Mouse (Mus musculus): ENCODE data around the gene Med1. TPM values are rescaled to one million over a fixed set of nuclear protein-coding genes. Genes with fewer than 3 reads are reported as not detected.
A peak's percentile ranks its signal among the peaks of the same experiment; 100 is the strongest.
"Not testable (repeated sequence)": the region's sequence is repeated elsewhere in the genome, so short reads cannot be mapped to it uniquely, and the experiment has no call there.

Med1 gene
- 80.2 and 96.6 TPM in 2 replicates for total RNA-seq (2014; fragmentation: Nextera tagmentation)
- 41.2 and 42.8 TPM in 2 replicates for total RNA-seq (2017)

DNA sequence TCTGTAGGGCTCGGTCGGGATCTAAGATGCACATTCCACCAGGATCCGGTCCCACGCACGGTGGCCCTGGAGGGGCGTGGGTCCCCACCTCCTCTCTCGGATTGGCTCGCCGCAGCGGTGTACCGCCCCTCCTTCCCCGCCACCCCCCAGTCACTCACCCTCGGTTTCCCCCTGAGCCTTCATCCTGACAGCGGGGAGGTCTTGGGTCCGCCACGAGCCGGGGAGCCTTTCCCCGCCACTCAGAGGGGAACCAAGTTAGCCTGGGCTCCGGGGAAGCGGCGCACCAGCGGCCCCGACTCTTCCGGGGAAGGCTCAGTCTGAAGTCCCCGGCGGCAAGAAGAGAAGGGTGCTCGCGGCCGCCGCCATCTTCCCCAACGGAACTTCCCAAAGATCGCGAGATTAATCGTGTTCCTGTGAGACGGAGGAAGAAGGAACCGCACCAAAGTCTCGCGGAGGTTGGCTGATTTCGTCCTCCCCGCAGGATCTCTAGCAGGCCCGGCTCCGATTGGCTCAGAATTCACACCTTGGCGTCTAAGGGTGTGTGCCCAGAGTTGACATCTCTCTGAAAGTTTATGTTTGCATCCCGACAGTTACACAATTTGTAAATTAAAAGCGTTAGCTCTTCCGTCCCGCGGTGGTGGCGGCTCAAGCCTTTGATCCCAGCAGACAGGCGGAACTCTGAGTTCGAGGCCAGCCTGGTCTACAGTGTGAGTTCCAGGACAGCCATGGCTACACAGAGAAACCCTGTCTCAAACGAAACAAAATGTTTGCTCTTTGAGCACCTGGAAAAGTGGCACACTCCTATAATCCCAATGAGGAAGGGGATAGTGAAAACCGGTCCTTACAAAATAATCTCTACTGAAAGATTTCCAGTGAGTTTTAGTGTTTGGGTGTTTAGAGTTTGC is at the start of gene Med1:
TSS of gene Med1 (minus strand) at position 393 of the 905 bp plus-strand sequence.
- peak; percentile 96 for ATAC-seq (replicated peaks; ENCODE audit: poor library complexity, severe bottlenecking)

GRCm38 (mm10) chr11:98238995-98239394 is 45.9 kb upstream of the Med1 start:
- ATAC-seq (replicated peaks; ENCODE audit: poor library complexity, severe bottlenecking) = no peak

DNA sequence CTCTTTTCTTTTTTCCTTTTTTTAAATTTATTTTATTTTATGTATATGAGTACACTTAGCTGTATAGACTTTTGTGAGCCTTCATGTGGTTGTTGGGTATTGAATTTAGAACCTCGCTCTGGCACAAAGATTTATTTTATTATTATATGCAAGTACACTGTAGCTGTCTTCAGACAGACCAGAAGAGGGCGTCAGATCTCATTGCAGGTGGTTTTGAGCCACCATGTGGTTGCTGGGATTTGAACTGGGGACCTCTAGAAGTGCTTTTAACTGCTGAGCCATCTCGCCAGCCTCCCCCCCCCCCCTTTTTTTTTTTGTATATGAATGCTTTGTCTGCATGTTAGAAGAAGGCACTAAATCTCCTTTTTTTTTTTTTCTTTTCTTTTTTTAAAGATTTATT is 45.3 kb upstream of the Med1 start:
- ATAC-seq (replicated peaks; ENCODE audit: poor library complexity, severe bottlenecking) = no peak

GRCm38 (mm10) chr11:98226349-98226748 is 33.3 kb upstream of the Med1 start:
- no peak for ATAC-seq (replicated peaks; ENCODE audit: poor library complexity, severe bottlenecking)

GRCm38 (mm10) chr11:98213311-98213710 is 20.2 kb upstream of the Med1 start:
- no peak for ATAC-seq (replicated peaks; ENCODE audit: poor library complexity, severe bottlenecking)

- not testable (repeated sequence) for ATAC-seq (replicated peaks; ENCODE audit: poor library complexity, severe bottlenecking)
Measured at GRCm38 (mm10) chr11:98209661-98210060, 16.6 kb upstream of the Med1 start.

- ATAC-seq (replicated peaks; ENCODE audit: poor library complexity, severe bottlenecking) = not testable (repeated sequence)
Measured at GRCm38 (mm10) chr11:98206281-98206680, 13.2 kb upstream of the Med1 start.

DNA sequence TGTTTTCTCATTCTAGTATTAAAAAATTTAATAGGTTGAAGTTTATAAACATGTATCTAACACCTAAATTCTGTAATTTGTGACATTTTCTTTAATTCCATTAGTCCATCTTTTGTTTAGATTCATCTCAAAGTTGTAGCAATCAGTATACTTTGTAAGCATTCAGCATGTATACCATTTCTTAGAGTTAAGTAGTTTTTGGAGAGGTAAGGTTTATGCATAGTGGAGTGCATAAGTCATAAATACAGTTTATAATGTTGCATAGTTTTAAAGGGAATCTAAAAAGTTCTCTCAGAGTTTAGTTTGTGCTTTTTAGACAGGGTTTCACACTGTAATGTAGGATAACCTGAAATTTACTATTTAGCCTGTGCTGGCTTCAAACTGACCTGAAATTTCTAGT is 12.4 kb upstream of the Med1 start:
- no peak for ATAC-seq (replicated peaks; ENCODE audit: poor library complexity, severe bottlenecking)

DNA sequence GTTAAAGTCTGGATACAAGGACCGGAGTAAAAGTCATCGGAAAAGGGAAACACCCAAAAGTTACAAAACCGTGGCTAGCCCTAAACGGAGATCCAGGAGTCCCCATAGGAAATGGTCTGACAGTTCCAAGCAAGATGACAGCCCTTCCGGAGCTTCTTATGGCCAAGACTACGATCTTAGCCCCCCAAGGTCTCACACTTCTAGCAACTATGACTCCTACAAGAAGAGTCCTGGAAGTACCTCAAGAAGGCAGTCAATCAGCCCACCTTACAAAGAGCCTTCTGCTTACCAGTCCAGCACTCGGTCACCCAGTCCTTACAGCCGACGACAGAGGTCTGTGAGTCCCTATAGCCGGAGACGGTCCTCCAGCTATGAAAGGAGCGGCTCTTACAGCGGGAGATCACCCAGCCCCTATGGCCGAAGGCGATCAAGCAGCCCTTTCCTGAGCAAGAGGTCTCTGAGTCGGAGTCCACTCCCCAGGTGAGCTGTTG is 10.9 kb upstream of the Med1 start:
- ATAC-seq (replicated peaks; ENCODE audit: poor library complexity, severe bottlenecking) = peak; percentile 15; the same call in 1 of the 2 replicates

- ATAC-seq (replicated peaks; ENCODE audit: poor library complexity, severe bottlenecking) = no peak
Measured at GRCm38 (mm10) chr11:98203351-98203911, 10.3 kb upstream of the Med1 start.

DNA sequence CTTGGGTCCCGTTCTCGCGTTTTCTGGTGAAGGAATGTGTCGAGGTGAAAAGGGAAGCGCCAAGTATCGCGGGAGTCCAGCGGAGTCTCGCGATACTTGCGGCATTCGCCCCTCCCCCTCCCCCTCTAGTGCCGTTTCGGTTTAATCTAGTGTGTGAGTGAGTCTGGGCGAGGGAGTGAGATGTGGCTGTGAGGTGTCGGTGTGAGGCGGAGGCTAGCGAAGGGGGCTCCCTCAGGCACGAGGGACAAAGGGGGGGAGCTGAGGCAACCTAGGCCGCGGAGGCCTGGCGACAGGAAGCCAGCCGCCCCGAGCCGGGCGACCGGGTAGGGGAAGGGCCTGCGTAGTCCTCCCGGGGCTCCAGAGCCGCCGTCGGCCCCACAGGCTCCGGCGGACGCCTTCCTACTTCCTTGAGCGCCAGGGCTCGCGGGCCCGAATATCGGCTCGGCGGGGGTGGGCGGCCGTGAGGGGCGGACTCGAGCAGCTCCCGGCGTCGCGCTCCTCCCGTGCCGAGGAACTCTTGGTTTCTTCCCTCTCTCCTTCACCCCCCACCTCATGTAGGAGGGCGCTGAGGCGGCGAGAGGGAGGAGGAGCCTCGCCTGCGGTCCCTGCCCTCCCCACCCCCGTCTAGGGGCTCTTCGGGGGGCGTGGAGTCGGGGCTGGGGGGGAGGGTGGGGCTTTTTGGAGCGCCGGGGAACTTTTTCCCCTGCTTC is 9.7 kb upstream of the Med1 start, which contains the start of gene Cdk12:
TSS of gene Cdk12 (plus strand) at position 419 of the 710 bp plus-strand sequence.
- peak; percentile 90 for ATAC-seq (replicated peaks; ENCODE audit: poor library complexity, severe bottlenecking)

DNA sequence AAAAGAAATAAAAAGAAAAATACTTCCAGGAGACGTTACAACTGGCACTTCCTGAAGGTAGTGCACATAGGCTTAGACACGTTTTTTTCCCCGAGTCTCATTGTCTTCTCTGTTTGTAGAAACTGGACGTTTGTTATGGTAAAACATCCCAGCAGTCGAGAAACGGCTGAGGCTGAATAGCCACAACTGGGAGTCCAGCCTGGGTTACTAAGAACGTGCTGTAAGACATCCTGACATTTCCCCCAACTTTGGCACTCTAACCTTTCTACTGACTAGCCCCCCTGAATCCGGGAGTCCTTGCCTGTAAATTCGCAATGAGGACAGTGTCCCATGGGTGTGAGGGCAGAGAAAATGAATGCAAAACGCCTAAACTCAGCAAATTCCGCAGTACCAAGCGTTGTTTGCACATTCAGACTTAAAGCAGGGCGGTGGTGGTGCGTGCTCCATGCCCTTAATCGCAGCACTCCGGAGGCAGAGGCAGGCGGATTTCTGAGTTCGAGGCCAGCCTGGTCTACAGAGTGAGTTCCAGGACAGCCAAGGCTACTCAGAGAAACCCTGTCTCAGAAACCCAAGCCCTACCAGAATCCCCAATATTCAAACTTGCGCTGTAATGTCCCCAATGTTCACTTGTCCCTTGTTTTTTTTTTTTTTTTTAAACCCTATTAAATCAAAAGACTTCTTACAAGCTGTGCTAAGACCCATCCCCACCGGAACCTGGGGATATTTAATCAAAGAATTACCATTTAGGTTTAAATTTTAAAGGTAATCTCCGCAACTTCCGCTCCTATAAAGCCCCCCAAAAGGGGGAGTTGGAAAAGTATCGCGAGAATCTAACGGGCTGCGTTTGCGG is 8.9 kb upstream of the Med1 start:
- no peak for ATAC-seq (replicated peaks; ENCODE audit: poor library complexity, severe bottlenecking)

- ATAC-seq (replicated peaks; ENCODE audit: poor library complexity, severe bottlenecking) = no peak
Measured at GRCm38 (mm10) chr11:98190820-98191219, 2.3 kb downstream of the Med1 start.

- no peak for ATAC-seq (replicated peaks; ENCODE audit: poor library complexity, severe bottlenecking)
Measured at GRCm38 (mm10) chr11:98187640-98188395, 5.3 kb downstream of the Med1 start.

DNA sequence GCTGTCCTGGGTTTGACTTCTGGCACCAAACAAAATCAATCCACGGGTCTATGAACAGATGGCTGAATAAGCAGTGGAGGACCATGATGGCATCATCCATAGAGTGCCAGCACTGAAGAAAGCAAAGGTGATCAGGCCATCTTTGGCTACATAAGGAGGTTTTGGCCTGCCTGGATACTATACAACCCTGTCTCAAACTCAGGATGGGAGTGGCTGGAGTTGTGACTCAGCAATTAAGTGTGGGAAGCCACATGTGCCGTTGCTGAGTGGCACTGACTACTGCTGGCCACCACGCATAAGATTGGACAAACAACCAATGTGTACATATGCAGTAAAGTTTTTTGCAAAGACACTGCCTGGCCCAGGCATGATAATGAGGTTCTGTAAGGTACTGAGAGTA is 10.9 kb downstream of the Med1 start:
- ATAC-seq (replicated peaks; ENCODE audit: poor library complexity, severe bottlenecking) = not testable (repeated sequence)

DNA sequence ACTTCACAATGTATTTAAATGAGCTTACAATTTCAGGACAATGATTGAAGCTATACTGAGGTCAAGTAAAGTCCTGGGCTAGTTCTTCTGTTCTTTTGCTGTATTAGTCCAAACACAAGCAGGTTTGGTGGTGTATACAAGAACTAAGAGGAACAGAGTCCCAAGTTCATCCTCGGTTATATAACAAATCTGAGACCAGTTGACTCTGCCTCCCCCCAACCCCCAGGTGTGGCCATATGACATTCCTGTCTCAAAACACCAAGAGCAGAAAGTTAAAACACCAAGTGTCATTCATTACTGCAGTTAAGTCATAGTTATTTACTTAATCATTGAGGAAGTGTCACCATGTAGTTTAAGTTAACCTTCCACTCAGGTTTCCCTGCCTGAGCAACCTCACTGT is 24.7 kb downstream of the Med1 start:
- ATAC-seq (replicated peaks; ENCODE audit: poor library complexity, severe bottlenecking) = no peak

DNA sequence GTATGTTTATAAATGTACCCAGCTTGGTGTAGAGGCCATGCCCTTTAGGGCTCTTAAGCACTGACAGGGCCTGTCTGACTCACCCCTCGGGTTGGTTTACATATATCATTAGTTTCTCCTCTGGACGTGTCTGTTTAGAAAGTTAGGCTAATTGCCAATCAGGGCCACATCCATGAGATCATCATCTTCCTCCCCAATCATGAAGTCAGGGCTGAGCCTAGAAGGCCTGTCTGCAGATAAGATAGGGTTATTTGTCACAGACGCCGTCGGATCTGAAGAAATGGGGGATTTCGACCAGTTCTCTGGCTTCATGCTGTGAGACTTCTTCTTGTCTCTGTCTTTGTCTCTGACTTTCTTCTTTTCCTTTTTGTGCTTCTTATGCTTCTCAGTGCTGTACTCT is 38.0 kb downstream of the Med1 start:
- ATAC-seq (replicated peaks; ENCODE audit: poor library complexity, severe bottlenecking) = no peak

DNA sequence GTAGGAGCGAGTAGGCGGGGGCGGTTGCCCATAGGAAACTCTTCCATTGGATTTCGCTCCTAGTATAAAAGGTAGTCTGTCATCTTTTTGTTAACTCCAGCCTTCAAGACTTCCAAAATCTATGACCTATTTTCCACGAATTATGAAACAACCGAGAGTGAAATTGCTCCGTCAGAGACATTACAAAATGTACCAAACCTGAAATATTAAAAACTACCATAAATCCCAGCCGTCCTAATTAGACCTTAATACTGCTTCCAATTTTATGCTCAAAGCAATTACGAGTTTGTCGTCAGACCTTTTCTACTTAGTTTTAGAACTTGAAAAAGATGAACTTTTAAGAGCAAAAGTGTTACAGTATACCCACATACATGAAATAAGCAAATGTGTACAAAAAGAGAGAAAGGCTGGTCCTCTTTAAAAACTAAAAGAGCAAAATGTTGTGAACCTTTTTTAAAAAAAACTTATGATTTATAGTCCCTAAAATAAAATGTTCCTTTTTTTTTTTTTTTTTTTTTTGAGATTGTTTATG is 42.4 kb downstream of the Med1 start:
- no peak for ATAC-seq (replicated peaks; ENCODE audit: poor library complexity, severe bottlenecking)

Data from granulocyte monocyte progenitor cell, adult 5-6 weeks (primary cell).